Mouse (Mus musculus) left cerebral cortex, postnatal 4 days (tissue): ENCODE measurements around the gene Senp5. TPM values are rescaled to one million over a fixed set of nuclear protein-coding genes. Genes with fewer than 3 reads are reported as not detected.

Source experiments
- microRNA-seq: library from miRNA; unstranded; fragments of <30 nt; microRNA quantifications from one replicate; pipeline ENCODE4 v1.2.0, GENCODE M21; 2022
- total RNA-seq, 2 experiments: library from RNA; stranded (reverse); gene quantifications; 2 replicates each; pipeline ENCODE4 v1.2.3; 2021

Gene Senp5
- total RNA-seq, 2 experiments from 2014 or later: 41.8 to 43.2 TPM

Small RNA genes within 50 kb of the gene (microRNA-seq; reads per million reads assigned to microRNA genes)
- gene Gm26269: not detected

Other genes with a start within 250 kb of the Senp5 start
- gene Meltf, start 124.5 kb downstream of the Senp5 start, total RNA-seq: under 1 TPM; 0.30 to 0.56 TPM
- gene Pigz, start 69.4 kb downstream of the Senp5 start, total RNA-seq: 10 to 100 TPM in 1 of 2 experiments, 1 to 10 TPM in 1; 8.9 to 10.4 TPM
- 10 to 100 TPM; 51.0 to 51.6 TPM for gene 0610012G03Rik, start 54.8 kb downstream of the Senp5 start, total RNA-seq
- 10 to 100 TPM; 51.6 to 54.4 TPM for gene Ncbp2, start 54.8 kb downstream of the Senp5 start, total RNA-seq
- gene Pak2, start 76.1 kb upstream of the Senp5 start, total RNA-seq: 10 to 100 TPM; 47.0 to 53.4 TPM
- gene Pigx, start 96.5 kb upstream of the Senp5 start, total RNA-seq: 10 to 100 TPM; 44.1 TPM
- gene Cep19, start 96.5 kb upstream of the Senp5 start, total RNA-seq: 10 to 100 TPM; 38.4 to 40.7 TPM
- 1 to 10 TPM; 5.7 to 5.9 TPM for gene Nrros, start 162.3 kb upstream of the Senp5 start, total RNA-seq
- gene Bex6, start 176.5 kb upstream of the Senp5 start, total RNA-seq: not detected
- 10 to 100 TPM; 45.5 to 46.7 TPM for gene Fbxo45, start 243.9 kb upstream of the Senp5 start, total RNA-seq
- 10 to 100 TPM; 10.2 to 10.3 TPM for gene Wdr53, start 243.9 kb upstream of the Senp5 start, total RNA-seq